Mouse (Mus musculus) brain, embryonic 14.5 days (tissue): ENCODE data around the gene Mkln1.

Experiments
- CTCF ChIP-seq: fragments of 200-500 bp; IDR thresholded peaks from 2 replicates; pipeline ENCODE4 v1.5.1; 2012; ENCODE audit warnings: inconsistent platforms, mild to moderate bottlenecking, moderate library complexity, borderline replicate concordance; ENCODE audit not compliant: insufficient read depth, insufficient read length; ENCODE audit errors: extremely low read depth
- POLR2A ChIP-seq: fragments of 200-500 bp; IDR thresholded peaks from 2 replicates; pipeline ENCODE4 v1.6.1; 2012; ENCODE audit warnings: mild to moderate bottlenecking, inconsistent platforms, borderline replicate concordance; ENCODE audit not compliant: poor library complexity, insufficient read depth, insufficient read length, severe bottlenecking; ENCODE audit errors: extremely low read depth

DNA sequence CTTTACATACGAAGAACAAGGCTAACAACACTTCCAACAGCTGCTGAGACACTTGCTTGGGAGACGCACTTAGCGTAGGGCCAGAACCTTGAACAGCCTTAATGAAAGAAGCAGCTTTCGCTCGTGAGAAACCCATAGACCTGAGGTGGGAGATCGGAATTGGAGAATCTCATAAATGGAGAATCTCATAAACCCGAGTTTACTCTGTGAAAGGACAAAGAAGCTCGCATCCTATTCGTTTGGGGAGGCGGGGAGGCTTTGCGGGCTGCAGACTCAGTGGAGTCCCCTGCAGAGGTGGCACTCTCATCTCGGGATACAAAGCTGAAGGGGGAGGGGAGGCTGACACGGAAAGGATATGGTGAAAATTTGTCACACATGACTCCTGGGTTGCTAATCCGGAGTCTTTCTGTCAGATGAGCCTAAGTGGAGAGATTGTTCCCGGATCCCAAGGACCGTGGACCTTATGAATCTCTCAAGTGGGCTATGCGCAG, 166.4 kb downstream of the Mkln1 start:
- TF ChIP-seq CTCF (no peak), POLR2A (no peak)
